ENCODE assay signal across 18 mouse cellular contexts in the genomic region with DNA sequence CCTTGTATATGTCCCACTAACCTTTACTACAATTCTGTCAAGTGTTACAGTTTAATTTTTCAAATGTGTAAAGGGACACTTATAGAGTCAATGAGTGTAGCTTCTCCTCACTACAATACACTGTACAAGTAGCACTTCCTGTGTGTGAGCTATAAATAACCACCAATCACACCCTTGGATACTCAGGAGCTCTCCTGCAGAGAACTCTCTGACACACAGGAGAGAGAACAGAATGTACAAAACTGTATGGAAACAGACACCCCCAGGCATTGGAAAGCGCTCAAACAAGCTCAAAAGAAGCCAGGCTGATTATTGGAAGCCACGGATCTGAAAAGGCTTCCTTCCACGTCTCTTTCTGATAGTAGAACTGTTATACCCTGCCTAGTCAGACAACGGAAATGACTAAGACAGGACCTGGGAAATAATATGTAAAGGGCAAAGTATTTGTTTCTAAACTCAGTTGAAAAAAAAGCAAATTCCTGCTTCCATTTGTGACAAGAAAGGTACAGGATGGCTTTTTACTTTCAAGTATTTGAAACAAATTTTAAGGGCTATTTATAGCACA.
DNase-seq lines count a peak whose midpoint lies in the region; ATAC-seq and TF ChIP-seq lines count a peak whose summit lies in the region.
"Had no signal": no experiment of that assay in that cellular context is flagged by ENCODE, and none has a peak within 500 bp of the region (broad histone marks: within the 10 kb centered on the region; RNA-seq: fewer than 3 reads in every experiment).

No protein-coding gene starts in this region.

- H3K4me1 ChIP-seq in forebrain, postnatal 0 days (ENCODE audit: insufficient read depth) = no peaks in the 10 kb centered on the region
- H3K4me1 ChIP-seq in forebrain, embryonic 11.5 days (replicated peaks; ENCODE audit: control insufficient read depth, insufficient read depth, low read length) = no peaks in the 10 kb centered on the region
- H3K4me1 ChIP-seq in lung, embryonic 16.5 days (replicated peaks; ENCODE audit: control insufficient read depth, insufficient read depth, low read length) = no peaks in the 10 kb centered on the region
- H3K4me1 ChIP-seq in kidney, embryonic 15.5 days = no peaks in the 10 kb centered on the region
- H3K4me1 ChIP-seq: heart, embryonic 10.5 days; hindbrain, embryonic 13.5 days; liver, embryonic 13.5 days had no signal

- no peak overlapping the region for H3K27ac ChIP-seq in forebrain, postnatal 0 days (ENCODE audit: low read depth, low read length)
- H3K27ac ChIP-seq in forebrain, embryonic 11.5 days (ENCODE audit: low read depth, low read length) = no peak overlapping the region
- H3K27ac ChIP-seq in lung, embryonic 16.5 days (ENCODE audit: low read length) = no peak overlapping the region
- no peak overlapping the region for H3K27ac ChIP-seq in kidney, embryonic 15.5 days
- H3K27ac ChIP-seq: heart, embryonic 10.5 days; hindbrain, embryonic 13.5 days; liver, embryonic 13.5 days; macrophage had no signal

- no peak overlapping the region for H3K4me3 ChIP-seq in forebrain, postnatal 0 days (ENCODE audit: low read depth, low read length)
- no peak overlapping the region for H3K4me3 ChIP-seq in forebrain, embryonic 11.5 days (ENCODE audit: low read depth, low read length)
- H3K4me3 ChIP-seq in lung, embryonic 16.5 days (ENCODE audit: low read length) = no peak overlapping the region
- no peak overlapping the region for H3K4me3 ChIP-seq in kidney, embryonic 15.5 days (replicated peaks)
- H3K4me3 ChIP-seq: heart, embryonic 10.5 days; hindbrain, embryonic 13.5 days; liver, embryonic 13.5 days had no signal

- TF ChIP-seq CTCF in forebrain, postnatal 0 days (IDR thresholded peaks at IDR 0.05; ENCODE audit: low read depth) = no peak

- H3K9me3 ChIP-seq in forebrain, postnatal 0 days (ENCODE audit: low read length) = no peaks in the 10 kb centered on the region
- H3K9me3 ChIP-seq in forebrain, embryonic 11.5 days (ENCODE audit: control insufficient read depth, low read length) = no peaks in the 10 kb centered on the region
- no peaks in the 10 kb centered on the region for H3K9me3 ChIP-seq in lung, embryonic 16.5 days (ENCODE audit: control insufficient read depth, low read length)
- no peaks in the 10 kb centered on the region for H3K9me3 ChIP-seq in kidney, embryonic 15.5 days (replicated peaks)
- H3K9me3 ChIP-seq: heart, embryonic 10.5 days; hindbrain, embryonic 13.5 days; liver, embryonic 13.5 days had no signal

- H3K9ac ChIP-seq in forebrain, postnatal 0 days = no peak overlapping the region
- H3K9ac ChIP-seq in forebrain, embryonic 11.5 days (ENCODE audit: low read length) = no peak overlapping the region
- H3K9ac ChIP-seq in lung, embryonic 16.5 days (ENCODE audit: low read length) = no peak overlapping the region
- no peak overlapping the region for H3K9ac ChIP-seq in kidney, embryonic 15.5 days
- H3K9ac ChIP-seq: hindbrain, embryonic 13.5 days; liver, embryonic 13.5 days had no signal

- H3K27me3 ChIP-seq in forebrain, postnatal 0 days (ENCODE audit: insufficient read depth, low read length) = no peaks in the 10 kb centered on the region
- H3K27me3 ChIP-seq in forebrain, embryonic 11.5 days (ENCODE audit: control insufficient read depth, insufficient read depth, low read length) = no peaks in the 10 kb centered on the region
- H3K27me3 ChIP-seq in lung, embryonic 16.5 days (ENCODE audit: control insufficient read depth, insufficient read depth, low read depth, low read length) = no peaks in the 10 kb centered on the region
- no peaks in the 10 kb centered on the region for H3K27me3 ChIP-seq in kidney, embryonic 15.5 days
- H3K27me3 ChIP-seq: hindbrain, embryonic 13.5 days; liver, embryonic 13.5 days had no signal

- 47% methylated on average over 4 of the region's 4 CpGs for WGBS in forebrain, postnatal 0 days
- WGBS in forebrain, embryonic 11.5 days = 75% methylated on average over 4 of the region's 4 CpGs
- 59% methylated on average over 4 of the region's 4 CpGs for WGBS in lung, embryonic 16.5 days
- 80% methylated on average over 4 of the region's 4 CpGs for WGBS in kidney, embryonic 15.5 days

- DNase-seq in forebrain, postnatal 0 days = peak; percentile 13
- no peak for DNase-seq in forebrain, embryonic 11.5 days (ENCODE audit: low spot score)
- DNase-seq in lung, adult 18-20 months = no peak
- DNase-seq in R1 (ENCODE audit: low read depth, low spot score) = peak; percentile 44
- DNase-seq in right cerebral cortex, postnatal 14 days = no peak
- DNase-seq: adrenal gland, postnatal 25 days; cerebellum, adult 11 months; embryo, embryonic 11 days; layer of hippocampus, adult 9-11 months; liver, embryonic 13.5 days; right cerebral cortex, postnatal 25 days; thymus, postnatal 4 days had no signal

- H3K4me2 ChIP-seq in forebrain, postnatal 0 days (ENCODE audit: low read depth) = no peak overlapping the region
- H3K4me2 ChIP-seq in forebrain, embryonic 11.5 days (ENCODE audit: low read depth, low read length, severe bottlenecking) = no peak overlapping the region
- no peak overlapping the region for H3K4me2 ChIP-seq in lung, embryonic 16.5 days (ENCODE audit: low read depth, low read length)
- no peak overlapping the region for H3K4me2 ChIP-seq in kidney, embryonic 15.5 days
- H3K4me2 ChIP-seq: hindbrain, embryonic 13.5 days; liver, embryonic 13.5 days had no signal

- peak; percentile 64; the same call in 1 of the 2 replicates for ATAC-seq in forebrain, postnatal 0 days
- no peak for ATAC-seq in forebrain, embryonic 11.5 days (replicated peaks; ENCODE audit: low FRiP score)
- ATAC-seq in lung, embryonic 16.5 days (ENCODE audit: low read depth) = peak; percentile 72
- ATAC-seq in inflammation-experienced regulatory T-cells, adult 6 months = peak; percentile 70
- no peak for ATAC-seq in kidney, embryonic 15.5 days (replicated peaks; ENCODE audit: low FRiP score)

- no peaks in the 10 kb centered on the region for H3K36me3 ChIP-seq in forebrain, postnatal 0 days (ENCODE audit: insufficient read depth)
- H3K36me3 ChIP-seq in forebrain, embryonic 11.5 days (ENCODE audit: control insufficient read depth, insufficient read depth, low read length) = no peaks in the 10 kb centered on the region
- H3K36me3 ChIP-seq in lung, embryonic 16.5 days (ENCODE audit: control insufficient read depth, insufficient read depth, low read length) = no peaks in the 10 kb centered on the region
- no peaks in the 10 kb centered on the region for H3K36me3 ChIP-seq in kidney, embryonic 15.5 days
- H3K36me3 ChIP-seq: heart, embryonic 10.5 days; hindbrain, embryonic 13.5 days; liver, embryonic 13.5 days had no signal

Comparison
In these comparisons a context has a peak if more than half of its experiments do, and no peak if none do; other contexts are left out.
1. ATAC-seq: peak in forebrain, postnatal 0 days (single experiment), lung, embryonic 16.5 days (single experiment) and inflammation-experienced regulatory T-cells, adult 6 months (single experiment); none in forebrain, embryonic 11.5 days (single experiment) and kidney, embryonic 15.5 days (single experiment).
2. DNase-seq: peak in forebrain, postnatal 0 days (single experiment) and R1 (single experiment); none in forebrain, embryonic 11.5 days (single experiment), lung, adult 18-20 months (0 of 2) and right cerebral cortex, postnatal 14 days (single experiment).